Mouse (Mus musculus) layer of hippocampus, adult 11-12 months (tissue): ENCODE measurements around the gene Oxgr1.

Experiments used
- DNase-seq: peaks from one replicate; pipeline ENCODE4 v3.0.0; 2022; ENCODE audit warnings: low spot score

Gene Oxgr1

DNA sequence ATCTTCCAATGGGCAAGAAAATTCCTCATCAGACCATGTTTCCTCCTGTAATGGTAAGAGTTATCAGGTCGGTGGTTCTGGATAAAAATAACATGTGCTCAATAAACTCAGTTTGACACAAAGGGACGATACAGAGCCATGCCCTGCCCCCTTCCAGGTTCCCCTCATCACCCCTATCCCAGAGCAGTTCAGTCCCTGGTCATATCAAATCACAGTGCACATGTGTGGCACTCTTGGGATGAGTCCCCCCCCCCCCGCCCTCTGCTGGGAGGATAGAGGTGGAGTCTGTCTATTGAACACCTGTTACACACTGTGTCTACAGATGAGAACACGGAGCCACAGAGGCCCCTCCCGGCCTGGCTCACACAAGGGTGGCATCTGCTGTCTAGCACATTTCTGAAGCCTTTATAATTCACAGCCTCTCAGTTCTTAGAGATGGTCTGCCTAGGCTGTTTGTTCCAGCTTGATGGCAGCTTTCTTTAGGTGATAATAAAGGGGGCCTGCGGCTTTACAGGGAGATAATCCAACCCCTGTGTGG lies 61.5 kb downstream of the Oxgr1 start:
- DNase-seq = no peak
